Mouse (Mus musculus) embryonic fibroblast, embryonic 13.5 days (primary cell): ENCODE measurements at regions not wholly inside any gene's neighbourhood (a gene's known extent, or its start where the extent isn't known, plus 50 kb on each side); places are given as distances from the start of the nearest gene placed in this dataset.

Experiments used
- CTCF ChIP-seq: IDR thresholded peaks from 2 replicates; pipeline ENCODE4 v1.5.1; 2011; ENCODE audit warnings: mild to moderate bottlenecking, control low read depth, low read length, moderate library complexity, borderline replicate concordance; ENCODE audit not compliant: insufficient read depth
- POLR2A ChIP-seq: IDR thresholded peaks from 2 replicates; pipeline ENCODE4 v1.6.1; 2011; ENCODE audit warnings: low read depth, mild to moderate bottlenecking, control low read depth, low read length, moderate library complexity

GRCm38 (mm10) chr5:47273389-47274255 lies 709.3 kb upstream of the Slit2 start:
- TF ChIP-seq POLR2A (no peak), CTCF (no peak)
